Mouse (Mus musculus): ENCODE results near the gene Lrrc25.

Lrrc25 gene

GRCm38 (mm10) chr8:70616645-70617044 is 690 bp downstream of the Lrrc25 start:
- no peak for DNase-seq (ENCODE audit: low read depth)

- DNase-seq (ENCODE audit: low read depth), result no peak
Measured at GRCm38 (mm10) chr8:70617985-70618384, 2.0 kb downstream of the Lrrc25 start.

- no peak for DNase-seq (ENCODE audit: low read depth)
Measured at GRCm38 (mm10) chr8:70618888-70619334, 3.0 kb downstream of the Lrrc25 start.

- DNase-seq (ENCODE audit: low read depth), result no peak
Measured at GRCm38 (mm10) chr8:70622220-70622619, 6.3 kb downstream of the Lrrc25 start.

- DNase-seq (ENCODE audit: low read depth), result peak; percentile 82
Measured at GRCm38 (mm10) chr8:70625104-70625503, 9.1 kb downstream of the Lrrc25 start.

- no peak for DNase-seq (ENCODE audit: low read depth)
Measured at GRCm38 (mm10) chr8:70627041-70627440, 11.1 kb downstream of the Lrrc25 start.

GRCm38 (mm10) chr8:70628986-70629490 is 13.1 kb downstream of the Lrrc25 start:
- no peak for DNase-seq (ENCODE audit: low read depth)

- peak; percentile 99 for DNase-seq (ENCODE audit: low read depth)
Measured at GRCm38 (mm10) chr8:70629574-70630531, 13.9 kb downstream of the Lrrc25 start.

GRCm38 (mm10) chr8:70630532-70631381 is 14.8 kb downstream of the Lrrc25 start:
- peak; percentile 35 for DNase-seq (ENCODE audit: low read depth)

- DNase-seq (ENCODE audit: low read depth), result no peak
Measured at GRCm38 (mm10) chr8:70631436-70631835, 15.5 kb downstream of the Lrrc25 start.

GRCm38 (mm10) chr8:70632346-70632892 is 16.5 kb downstream of the Lrrc25 start, which contains the start of gene Gdf15:
Gene Gdf15 (minus strand): TSS chr8:70632456.
- no peak for DNase-seq (ENCODE audit: low read depth)

GRCm38 (mm10) chr8:70634066-70634465 is 18.1 kb downstream of the Lrrc25 start:
- no peak for DNase-seq (ENCODE audit: low read depth)

GRCm38 (mm10) chr8:70635527-70635926 is 19.6 kb downstream of the Lrrc25 start:
- no peak for DNase-seq (ENCODE audit: low read depth)

- no peak for DNase-seq (ENCODE audit: low read depth)
Measured at GRCm38 (mm10) chr8:70636838-70637237, 20.9 kb downstream of the Lrrc25 start.

- no peak for DNase-seq (ENCODE audit: low read depth)
Measured at GRCm38 (mm10) chr8:70638752-70639151, 22.8 kb downstream of the Lrrc25 start.

GRCm38 (mm10) chr8:70643019-70643418 is 27.1 kb downstream of the Lrrc25 start:
- DNase-seq (ENCODE audit: low read depth), result no peak

- DNase-seq (ENCODE audit: low read depth), result peak; percentile 54
Measured at GRCm38 (mm10) chr8:70644065-70644464, 28.1 kb downstream of the Lrrc25 start.

GRCm38 (mm10) chr8:70645501-70646224 is 29.7 kb downstream of the Lrrc25 start:
- no peak for DNase-seq (ENCODE audit: low read depth)

GRCm38 (mm10) chr8:70646369-70646768 is 30.4 kb downstream of the Lrrc25 start:
- no peak for DNase-seq (ENCODE audit: low read depth)

GRCm38 (mm10) chr8:70646775-70647174 is 30.8 kb downstream of the Lrrc25 start:
- DNase-seq (ENCODE audit: low read depth), result no peak

All from naive thymus-derived CD4-positive, alpha-beta T cell, adult 2 months (primary cell).